Mouse (Mus musculus) B cell, adult 2 months (primary cell): Measurements from ENCODE around the gene Musk.

Experiments
- DNase-seq, 2 experiments: peaks; one replicate each; pipeline ENCODE4 v3.0.0; 2022

Musk gene

GRCm38 (mm10) chr4:58317536-58317935 is 31.8 kb downstream of the Musk start:
- DNase-seq = no peak

- no peak for DNase-seq
Measured at GRCm38 (mm10) chr4:58320293-58320692, 34.5 kb downstream of the Musk start.

- no peak for DNase-seq
Measured at GRCm38 (mm10) chr4:58326746-58327145, 41.0 kb downstream of the Musk start.

- DNase-seq = no peak
Measured at GRCm38 (mm10) chr4:58328231-58328630, 42.5 kb downstream of the Musk start.

GRCm38 (mm10) chr4:58330016-58330415 is 44.3 kb downstream of the Musk start:
- DNase-seq = no peak

- DNase-seq = no peak
Measured at GRCm38 (mm10) chr4:58330864-58331638, 45.3 kb downstream of the Musk start.

- no peak for DNase-seq
Measured at GRCm38 (mm10) chr4:58332394-58332793, 46.6 kb downstream of the Musk start.

GRCm38 (mm10) chr4:58336227-58336626 is 50.5 kb downstream of the Musk start:
- no peak for DNase-seq

GRCm38 (mm10) chr4:58339226-58339625 is 53.5 kb downstream of the Musk start:
- DNase-seq = no peak

GRCm38 (mm10) chr4:58350206-58350605 is 64.4 kb downstream of the Musk start:
- no peak for DNase-seq

- DNase-seq = no peak
Measured at GRCm38 (mm10) chr4:58351165-58351564, 65.4 kb downstream of the Musk start.

- DNase-seq = no peak
Measured at GRCm38 (mm10) chr4:58351590-58351989, 65.8 kb downstream of the Musk start.

GRCm38 (mm10) chr4:58358996-58359395 is 73.2 kb downstream of the Musk start:
- DNase-seq = no peak

- DNase-seq = no peak
Measured at GRCm38 (mm10) chr4:58365321-58365720, 79.6 kb downstream of the Musk start.

GRCm38 (mm10) chr4:58371106-58371505 is 85.3 kb downstream of the Musk start:
- no peak for DNase-seq

GRCm38 (mm10) chr4:58373599-58373998 is 87.8 kb downstream of the Musk start:
- no peak for DNase-seq

GRCm38 (mm10) chr4:58374141-58374870 is 88.5 kb downstream of the Musk start:
- no peak for DNase-seq

GRCm38 (mm10) chr4:58379186-58379585 is 93.4 kb downstream of the Musk start:
- DNase-seq = no peak

- DNase-seq = no peak
Measured at GRCm38 (mm10) chr4:58400861-58401341, 115.1 kb downstream of the Musk start.

GRCm38 (mm10) chr4:58401973-58402501 is 116.3 kb downstream of the Musk start:
- no peak for DNase-seq

- no peak for DNase-seq
Measured at GRCm38 (mm10) chr4:58413188-58414185, 127.7 kb downstream of the Musk start.

- no peak for DNase-seq
Measured at GRCm38 (mm10) chr4:58415537-58415936, 129.8 kb downstream of the Musk start.

GRCm38 (mm10) chr4:58417319-58417718 is 131.6 kb downstream of the Musk start:
- no peak for DNase-seq
